ENCODE assay signal across 15 mouse cellular contexts in the genomic region with DNA sequence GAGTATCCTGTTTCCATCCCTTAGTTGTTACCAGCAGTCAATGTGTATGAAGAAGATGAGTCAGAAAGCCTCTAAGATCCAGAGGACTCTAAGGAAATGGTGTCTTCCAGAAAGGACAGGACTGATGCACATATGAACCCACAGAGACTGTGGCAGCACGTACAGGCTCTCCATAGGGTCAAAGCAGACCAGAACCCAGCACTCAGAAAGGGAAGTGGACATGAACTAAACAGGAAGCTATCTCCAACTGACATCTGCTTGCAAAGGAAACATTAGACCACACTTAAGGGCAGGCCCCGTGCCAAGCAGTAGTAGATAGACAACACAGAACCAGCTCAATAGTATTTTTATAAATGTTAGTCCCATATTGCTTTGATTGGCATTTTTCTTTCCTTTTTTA. TPM values are rescaled to one million over a fixed set of nuclear protein-coding genes. Genes with fewer than 3 reads are reported as not detected.
DNase-seq lines count a peak whose midpoint lies in the region.
"Had no signal": no experiment of that assay in that cellular context is flagged by ENCODE, and none has a peak within 500 bp of the region (broad histone marks: within the 10 kb centered on the region; RNA-seq: fewer than 3 reads in every experiment).

No protein-coding gene starts in this region.

- H3K4me3 ChIP-seq in midbrain, embryonic 10.5 days: no peak overlapping the region
- H3K4me3 ChIP-seq: midbrain, embryonic 13.5 days; neural tube, embryonic 13.5 days had no signal

- no peaks in the 10 kb centered on the region for H3K9me3 ChIP-seq in midbrain, embryonic 10.5 days (replicated peaks)
- H3K9me3 ChIP-seq: midbrain, embryonic 13.5 days; neural tube, embryonic 13.5 days had no signal

- H3K27me3 ChIP-seq in splenic B cell, adult 2 months (ENCODE audit: control insufficient read depth, insufficient read depth, low read length, poor library complexity, severe bottlenecking): no peaks in the 10 kb centered on the region
- no peaks in the 10 kb centered on the region for H3K27me3 ChIP-seq in midbrain, embryonic 10.5 days (ENCODE audit: low read depth, poor library complexity, severe bottlenecking)
- H3K27me3 ChIP-seq: midbrain, embryonic 13.5 days; neural tube, embryonic 13.5 days had no signal

- DNase-seq in thymus, postnatal 0 days (ENCODE audit: low spot score): peak; percentile 14
- no peak for DNase-seq in thymus, postnatal 4 days
- peak; percentile 23 for DNase-seq in liver
- DNase-seq in lung, postnatal 25 days (ENCODE audit: low spot score): peak; percentile 24
- DNase-seq in splenic B cell, adult 2 months (ENCODE audit: low read depth, low spot score): peak; percentile 19
- DNase-seq in retina, postnatal 1 day: no peak
- no peak for DNase-seq in adrenal gland, adult (ENCODE audit: inconsistent age in 2 of 2, low spot score in 1 of 2)
- DNase-seq in midbrain, embryonic 10.5 days (ENCODE audit: low spot score): no peak
- DNase-seq: cerebellum, postnatal 25 days; heart, postnatal 14 days; left cerebral cortex, postnatal 4 days; right cerebral cortex, adult 18-20 months had no signal

- H3K36me3 ChIP-seq in splenic B cell, adult 2 months (ENCODE audit: control insufficient read depth, insufficient read depth, low read length, poor library complexity, severe bottlenecking): no peaks in the 10 kb centered on the region
- no peaks in the 10 kb centered on the region for H3K36me3 ChIP-seq in midbrain, embryonic 10.5 days
- H3K36me3 ChIP-seq: midbrain, embryonic 13.5 days; neural tube, embryonic 13.5 days had no signal

- no peak overlapping the region for H3K27ac ChIP-seq in midbrain, embryonic 10.5 days (replicated peaks)
- H3K27ac ChIP-seq: midbrain, embryonic 13.5 days; neural tube, embryonic 13.5 days had no signal

- WGBS in midbrain, embryonic 10.5 days: 84% methylated on average over 2 of the region's 2 CpGs

- no peaks in the 10 kb centered on the region for H3K4me1 ChIP-seq in midbrain, embryonic 10.5 days
- H3K4me1 ChIP-seq: midbrain, embryonic 13.5 days; neural tube, embryonic 13.5 days had no signal

RNA-seq across cellular contexts. Expression of gene BC016579, which starts 12.3 kb away (rescaled TPM):
- polyA plus RNA-seq in thymus, postnatal 0 days (2015; fragmentation: Nextera tagmentation; extraction: Ambion mirVana): 0.28 and 0.34 TPM in 2 replicates
- 0.09 and 0.10 TPM in 2 replicates for polyA plus RNA-seq in midbrain, embryonic 10.5 days (2016; fragmentation: Nextera tagmentation; extraction: Ambion mirVana)
- polyA plus RNA-seq: forebrain, embryonic 16.5 days; neural tube, embryonic 13.5 days had no signal

RNA-seq across cellular contexts. Expression of gene Tmprss7, which starts 27.3 kb away (rescaled TPM):
- 0.10 and 0.17 TPM in 2 replicates for polyA plus RNA-seq in thymus, postnatal 0 days (2015; fragmentation: Nextera tagmentation; extraction: Ambion mirVana)
- polyA plus RNA-seq in midbrain, embryonic 10.5 days (2016; fragmentation: Nextera tagmentation; extraction: Ambion mirVana): 0.29 and 0.31 TPM in 2 replicates

RNA-seq across cellular contexts. Expression of gene Gcsam, which starts 56.0 kb away (rescaled TPM):
- 0.95 and 0.96 TPM in 2 replicates for polyA plus RNA-seq in thymus, postnatal 0 days (2015; fragmentation: Nextera tagmentation; extraction: Ambion mirVana)
- polyA plus RNA-seq in midbrain, embryonic 10.5 days (2016; fragmentation: Nextera tagmentation; extraction: Ambion mirVana): 0.06 TPM in 1 of 2 replicates, not detected in the other
- polyA plus RNA-seq: forebrain, embryonic 16.5 days; midbrain, embryonic 13.5 days had no signal

RNA-seq across cellular contexts. Expression of gene Tagln3, which starts 58.3 kb away (rescaled TPM):
- polyA plus RNA-seq in thymus, postnatal 0 days (2015; fragmentation: Nextera tagmentation; extraction: Ambion mirVana): 0.33 and 0.46 TPM in 2 replicates
- 145 and 248 TPM in 2 replicates for polyA plus RNA-seq in midbrain, embryonic 10.5 days (2016; fragmentation: Nextera tagmentation; extraction: Ambion mirVana)

Comparison
In these comparisons a context has a peak if more than half of its experiments do, and no peak if none do; other contexts are left out.
1. DNase-seq: peak in thymus, postnatal 0 days (single experiment), liver (single experiment), lung, postnatal 25 days (single experiment) and splenic B cell, adult 2 months (single experiment); none in thymus, postnatal 4 days (single experiment), retina, postnatal 1 day (single experiment), adrenal gland, adult (0 of 2) and midbrain, embryonic 10.5 days (single experiment).